Mouse (Mus musculus) macrophage (primary cell): ENCODE results near the gene Ror1. TPM values are rescaled to one million over a fixed set of nuclear protein-coding genes. Genes with fewer than 3 reads are reported as not detected.

Experiments
- H3K27ac ChIP-seq: fragments of 350-480 bp; formaldehyde crosslinking; 2 replicates; pipeline ENCODE4 v1.9.0; 2021
- H3K36me3 ChIP-seq: fragments of 350-480 bp; formaldehyde crosslinking; 2 replicates; pipeline ENCODE4 v1.9.0; 2021; ENCODE audit errors: inconsistent target
- H3K4me3 ChIP-seq: fragments of 350-480 bp; formaldehyde crosslinking; 2 replicates; pipeline ENCODE4 v1.9.0; 2021; ENCODE audit errors: inconsistent target
- H3K79me2 ChIP-seq: fragments of 350-480 bp; formaldehyde crosslinking; 2 replicates; pipeline ENCODE4 v1.9.0; 2021; ENCODE audit errors: inconsistent target
- WGBS: methylation state at CpG from one replicate; pipeline ENCODE4 v1.1.7; 2026; ENCODE audit warnings: inconsistent platforms; ENCODE audit not compliant: missing documents; 5-methylcytosine and 5-hydroxymethylcytosine counted together
- polyA plus RNA-seq: library from polyadenylated mRNA; stranded (reverse); fragments of 250-400 nt; gene quantifications from 3 replicates; pipeline ENCODE4 v1.2.4, GENCODE M21; 2018; ENCODE audit warnings: inconsistent platforms

Ror1 gene
- polyA plus RNA-seq, 1 experiment from 2014 or later: not detected

- H3K27ac ChIP-seq: no peak overlapping the region
- H3K36me3 ChIP-seq: no peaks in the 10 kb centered on the region
- 95% methylated on average over 4 of the region's 4 CpGs for WGBS
- H3K4me3 ChIP-seq: no peak overlapping the region
- no peaks in the 10 kb centered on the region for H3K79me2 ChIP-seq
Measured at GRCm38 (mm10) chr4:100287829-100288228, 192.2 kb downstream of the Ror1 start.

- H3K79me2 ChIP-seq: no peaks in the 10 kb centered on the region
- WGBS: 93% methylated on average over 5 of the region's 5 CpGs
- H3K36me3 ChIP-seq: no peaks in the 10 kb centered on the region
- no peak overlapping the region for H3K4me3 ChIP-seq
- no peak overlapping the region for H3K27ac ChIP-seq
Measured at GRCm38 (mm10) chr4:100291015-100291651, 195.5 kb downstream of the Ror1 start.

DNA sequence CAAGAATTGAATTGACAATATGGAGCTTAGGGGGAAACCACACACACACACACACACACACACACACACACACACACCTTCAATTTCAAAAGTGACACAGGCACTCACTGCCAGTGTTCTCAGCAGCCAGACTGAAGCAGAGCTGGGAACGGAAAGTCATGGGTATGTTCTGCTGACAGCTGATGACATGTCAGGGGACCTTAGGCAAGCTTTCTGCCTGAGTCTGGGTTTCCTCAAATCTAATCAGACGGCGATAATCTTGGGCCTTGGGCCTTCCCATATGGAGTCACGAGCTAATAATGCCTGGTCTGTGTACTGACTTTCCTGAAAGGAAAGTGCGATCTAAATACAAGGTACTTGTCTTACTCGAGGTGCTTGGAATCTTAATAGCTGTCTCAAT lies 202.1 kb downstream of the Ror1 start:
- Histone ChIP-seq H3K79me2 (no peaks in the 10 kb centered on the region), H3K4me3 (no peak overlapping the region), H3K27ac (no peak overlapping the region), H3K36me3 (no peaks in the 10 kb centered on the region)
- 86% methylated on average over 6 of the region's 6 CpGs for WGBS

GRCm38 (mm10) chr4:100298566-100298965 lies 203.0 kb downstream of the Ror1 start:
- Histone ChIP-seq H3K4me3 (no peak overlapping the region), H3K27ac (no peak overlapping the region), H3K36me3 (no peaks in the 10 kb centered on the region), H3K79me2 (no peaks in the 10 kb centered on the region)
- WGBS: 93% methylated on average over 5 of the region's 5 CpGs

GRCm38 (mm10) chr4:100300171-100300570 lies 204.6 kb downstream of the Ror1 start:
- Histone ChIP-seq H3K4me3 (no peak overlapping the region), H3K27ac (no peak overlapping the region), H3K36me3 (no peaks in the 10 kb centered on the region), H3K79me2 (no peaks in the 10 kb centered on the region)
- 85% methylated on average over 5 of the region's 5 CpGs for WGBS

GRCm38 (mm10) chr4:100301423-100301822 lies 205.8 kb downstream of the Ror1 start:
- Histone ChIP-seq H3K4me3 (no peak overlapping the region), H3K27ac (no peak overlapping the region), H3K79me2 (no peaks in the 10 kb centered on the region), H3K36me3 (no peaks in the 10 kb centered on the region)
- WGBS: 100% methylated on average over 1 of the region's 1 CpGs

GRCm38 (mm10) chr4:100307365-100307764 lies 211.8 kb downstream of the Ror1 start:
- no peaks in the 10 kb centered on the region for H3K36me3 ChIP-seq
- no peak overlapping the region for H3K4me3 ChIP-seq
- 89% methylated on average over 4 of the region's 4 CpGs for WGBS
- no peak overlapping the region for H3K27ac ChIP-seq
- H3K79me2 ChIP-seq: no peaks in the 10 kb centered on the region

DNA sequence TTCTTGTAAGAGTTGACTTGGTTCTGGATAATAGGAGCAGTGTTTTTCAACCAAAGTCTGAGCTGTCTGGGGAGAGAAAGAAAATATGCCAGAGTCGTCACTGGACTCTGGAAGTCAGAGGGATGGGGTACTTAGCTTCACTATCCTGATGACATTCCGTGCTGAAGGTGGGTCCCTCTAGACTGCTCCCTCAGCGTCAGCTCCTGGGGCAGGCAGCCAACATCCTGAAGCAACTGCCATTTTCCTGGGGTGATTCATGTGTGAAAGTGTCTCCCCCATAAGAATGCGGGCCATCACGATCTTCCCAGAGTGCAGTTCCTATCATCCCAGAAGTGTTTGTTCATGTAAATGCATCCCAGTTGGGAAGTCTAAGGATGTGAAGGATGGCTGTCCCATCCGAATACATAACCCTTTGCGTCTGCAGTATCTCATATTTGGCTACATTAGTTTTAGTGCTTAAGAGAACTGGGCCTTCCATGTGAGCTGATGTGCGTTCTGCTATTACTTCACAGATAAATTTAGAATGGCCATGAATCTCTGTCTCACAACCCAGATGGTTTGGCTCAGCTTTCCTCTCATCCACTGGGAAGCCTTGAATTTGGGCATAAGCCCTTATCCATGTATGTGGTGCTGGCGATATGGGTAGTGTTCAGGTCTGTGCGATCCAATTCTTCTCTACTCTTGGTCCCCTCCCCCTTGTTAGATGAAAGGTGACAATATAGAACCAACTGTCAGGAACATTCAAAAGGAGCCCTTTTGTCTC lies 216.4 kb downstream of the Ror1 start:
- H3K4me3 ChIP-seq: no peak overlapping the region
- H3K79me2 ChIP-seq: no peaks in the 10 kb centered on the region
- H3K36me3 ChIP-seq: no peaks in the 10 kb centered on the region
- WGBS: 90% methylated on average over 10 of the region's 10 CpGs
- no peak overlapping the region for H3K27ac ChIP-seq

GRCm38 (mm10) chr4:100315066-100315465 lies 219.5 kb downstream of the Ror1 start:
- H3K36me3 ChIP-seq: no peaks in the 10 kb centered on the region
- 92% methylated on average over 1 of the region's 1 CpGs for WGBS
- no peak overlapping the region for H3K4me3 ChIP-seq
- H3K27ac ChIP-seq: no peak overlapping the region
- H3K79me2 ChIP-seq: no peaks in the 10 kb centered on the region

DNA sequence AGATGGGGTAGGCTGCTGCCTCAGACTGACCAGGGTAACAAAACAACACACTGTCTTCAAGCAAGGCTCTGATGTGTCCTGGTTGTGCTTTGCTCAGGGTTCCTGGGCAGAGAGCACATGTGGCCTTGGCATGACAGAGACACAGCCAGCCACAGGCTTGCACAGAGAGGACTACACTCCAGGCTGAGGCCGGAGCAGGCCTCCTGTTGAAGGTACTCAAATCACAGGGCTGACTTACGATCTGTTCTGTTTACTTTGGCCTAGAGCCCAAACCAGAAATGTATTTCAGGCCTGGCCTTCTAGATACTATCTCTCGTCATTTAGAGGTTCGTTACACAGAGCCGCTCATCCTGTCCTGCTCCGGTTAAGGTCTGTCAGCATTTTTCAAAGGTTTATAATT lies 226.2 kb downstream of the Ror1 start:
- Histone ChIP-seq H3K79me2 (no peaks in the 10 kb centered on the region), H3K36me3 (no peaks in the 10 kb centered on the region), H3K27ac (no peak overlapping the region), H3K4me3 (no peak overlapping the region)
- WGBS: 39% methylated on average over 6 of the region's 6 CpGs

- Histone ChIP-seq H3K27ac (no peak overlapping the region), H3K4me3 (no peak overlapping the region), H3K79me2 (no peaks in the 10 kb centered on the region), H3K36me3 (no peaks in the 10 kb centered on the region)
- WGBS: 94% methylated on average over 14 of the region's 14 CpGs
Measured at GRCm38 (mm10) chr4:100324719-100325515, 229.3 kb downstream of the Ror1 start.

DNA sequence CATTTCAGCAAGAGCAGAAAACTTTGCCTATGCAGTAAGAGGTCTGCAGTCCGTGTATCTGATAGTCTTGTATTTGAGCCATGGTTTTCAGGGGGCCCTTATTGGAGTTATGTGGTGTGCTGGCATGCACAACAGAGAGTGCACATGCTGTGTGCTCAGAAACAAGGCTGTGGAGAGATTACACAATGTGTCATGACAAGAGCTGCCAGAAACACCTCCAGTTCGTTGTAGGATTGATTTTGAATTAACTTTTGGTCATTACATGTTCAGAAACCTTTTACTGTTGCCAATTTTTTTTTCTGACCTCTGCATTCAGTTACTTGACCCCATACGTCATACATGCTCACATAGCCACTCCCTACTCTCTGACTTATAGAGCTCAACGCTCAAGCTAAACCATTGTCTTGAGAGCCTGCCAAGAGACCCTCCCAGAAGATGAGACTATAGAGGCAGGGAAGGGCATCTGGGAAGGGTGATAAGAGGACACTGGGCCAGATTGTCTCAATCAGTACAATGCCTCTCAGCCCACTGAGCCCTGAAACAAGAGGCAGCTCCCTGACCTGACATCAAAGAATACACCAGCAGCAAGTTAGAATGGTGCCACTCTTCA lies 232.9 kb downstream of the Ror1 start:
- 95% methylated on average over 4 of the region's 4 CpGs for WGBS
- no peaks in the 10 kb centered on the region for H3K36me3 ChIP-seq
- no peak overlapping the region for H3K4me3 ChIP-seq
- H3K27ac ChIP-seq: no peak overlapping the region
- no peaks in the 10 kb centered on the region for H3K79me2 ChIP-seq

GRCm38 (mm10) chr4:100335168-100335567 lies 239.6 kb downstream of the Ror1 start:
- H3K4me3 ChIP-seq: no peak overlapping the region
- H3K36me3 ChIP-seq: no peaks in the 10 kb centered on the region
- H3K27ac ChIP-seq: no peak overlapping the region
- 97% methylated on average over 2 of the region's 2 CpGs for WGBS
- no peaks in the 10 kb centered on the region for H3K79me2 ChIP-seq

DNA sequence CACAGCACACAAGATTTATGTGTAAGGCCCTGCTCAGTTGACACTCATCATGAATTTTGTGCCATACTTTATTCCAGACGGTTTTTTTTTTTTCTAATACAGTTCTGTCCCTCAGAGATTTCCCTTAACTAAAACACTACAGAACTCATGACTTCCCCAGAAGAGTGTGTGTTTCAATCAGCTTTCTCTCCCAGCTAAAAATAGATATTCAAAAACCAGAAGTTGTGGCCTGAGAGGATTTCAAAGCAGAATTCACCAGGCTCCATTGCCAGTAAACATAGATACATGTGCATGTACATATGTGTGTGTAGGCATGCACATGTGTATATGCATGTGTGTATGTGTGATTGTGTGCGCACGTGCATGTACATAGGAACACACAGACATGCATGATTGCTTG lies 252.2 kb downstream of the Ror1 start:
- no peak overlapping the region for H3K27ac ChIP-seq
- H3K79me2 ChIP-seq: no peaks in the 10 kb centered on the region
- H3K36me3 ChIP-seq: no peaks in the 10 kb centered on the region
- WGBS: 54% methylated on average over 3 of the region's 3 CpGs
- no peak overlapping the region for H3K4me3 ChIP-seq
